Mouse (Mus musculus) adipocyte (in vitro differentiated cells): Measurements from ENCODE around the gene Scand1.

Experiments
- DNase-seq: peaks from one replicate; pipeline ENCODE4 v3.0.0-alpha.2; 2016; ENCODE audit warnings: low spot score

The Scand1 gene

GRCm38 (mm10) chr2:156312297-156312897 is at the start of gene Scand1, which contains the start of gene Cnbd2:
Gene Scand1, minus strand, starts transcription at chr2:156312704.
Gene Cnbd2, plus strand, starts transcription at chr2:156312299.
- DNase-seq, result peak; percentile 89

- no peak for DNase-seq
These were observed 43.5 kb upstream of the Scand1 start for GRCm38 (mm10) chr2:156356031-156356430.

- peak; percentile 94 for DNase-seq
These were observed 40.8 kb upstream of the Scand1 start for GRCm38 (mm10) chr2:156353265-156353692.

GRCm38 (mm10) chr2:156352413-156353165 is 40.1 kb upstream of the Scand1 start:
- DNase-seq, result no peak

GRCm38 (mm10) chr2:156351243-156351642 is 38.7 kb upstream of the Scand1 start:
- no peak for DNase-seq

GRCm38 (mm10) chr2:156349286-156349848 is 36.9 kb upstream of the Scand1 start:
- peak; percentile 31 for DNase-seq

GRCm38 (mm10) chr2:156348812-156349211 is 36.3 kb upstream of the Scand1 start:
- DNase-seq, result no peak

GRCm38 (mm10) chr2:156344775-156345532 is 32.5 kb upstream of the Scand1 start:
- peak; percentile 75 for DNase-seq

GRCm38 (mm10) chr2:156340078-156340477 is 27.6 kb upstream of the Scand1 start:
- DNase-seq, result no peak

GRCm38 (mm10) chr2:156331446-156331965 is 19.0 kb upstream of the Scand1 start:
- DNase-seq, result peak; percentile 26

- DNase-seq, result no peak
These were observed 18.2 kb upstream of the Scand1 start for GRCm38 (mm10) chr2:156330681-156331080.

- DNase-seq, result peak; percentile 81
These were observed 12.2 kb upstream of the Scand1 start for GRCm38 (mm10) chr2:156324681-156325080.

GRCm38 (mm10) chr2:156324116-156324588 is 11.6 kb upstream of the Scand1 start:
- peak; percentile 70 for DNase-seq

- no peak for DNase-seq
These were observed 9.0 kb upstream of the Scand1 start for GRCm38 (mm10) chr2:156321538-156321937.

- DNase-seq, result peak; percentile 69
These were observed 6.0 kb upstream of the Scand1 start for GRCm38 (mm10) chr2:156318491-156318890.

GRCm38 (mm10) chr2:156314811-156315210 is 2.3 kb upstream of the Scand1 start:
- no peak for DNase-seq

- no peak for DNase-seq
These were observed 649 bp upstream of the Scand1 start for GRCm38 (mm10) chr2:156313153-156313552.

- peak; percentile 65 for DNase-seq
These were observed 638 bp downstream of the Scand1 start for GRCm38 (mm10) chr2:156311841-156312291.

GRCm38 (mm10) chr2:156311441-156311840 is 1.1 kb downstream of the Scand1 start:
- no peak for DNase-seq

GRCm38 (mm10) chr2:156310945-156311344 is 1.6 kb downstream of the Scand1 start:
- DNase-seq, result no peak

GRCm38 (mm10) chr2:156310455-156310854 is 2.0 kb downstream of the Scand1 start:
- DNase-seq, result no peak

- DNase-seq, result no peak
These were observed 2.6 kb downstream of the Scand1 start for GRCm38 (mm10) chr2:156309948-156310347.
